Mouse (Mus musculus) brain, embryonic 14.5 days (tissue): ENCODE data around the gene Pgm5.

Experiments used
- CTCF ChIP-seq: fragments of 200-500 bp; IDR thresholded peaks from 2 replicates; pipeline ENCODE4 v1.5.1; 2012; ENCODE audit warnings: inconsistent platforms, mild to moderate bottlenecking, moderate library complexity, borderline replicate concordance; ENCODE audit not compliant: insufficient read depth, insufficient read length; ENCODE audit errors: extremely low read depth
- POLR2A ChIP-seq: fragments of 200-500 bp; IDR thresholded peaks from 2 replicates; pipeline ENCODE4 v1.6.1; 2012; ENCODE audit warnings: mild to moderate bottlenecking, inconsistent platforms, borderline replicate concordance; ENCODE audit not compliant: poor library complexity, insufficient read depth, insufficient read length, severe bottlenecking; ENCODE audit errors: extremely low read depth

DNA sequence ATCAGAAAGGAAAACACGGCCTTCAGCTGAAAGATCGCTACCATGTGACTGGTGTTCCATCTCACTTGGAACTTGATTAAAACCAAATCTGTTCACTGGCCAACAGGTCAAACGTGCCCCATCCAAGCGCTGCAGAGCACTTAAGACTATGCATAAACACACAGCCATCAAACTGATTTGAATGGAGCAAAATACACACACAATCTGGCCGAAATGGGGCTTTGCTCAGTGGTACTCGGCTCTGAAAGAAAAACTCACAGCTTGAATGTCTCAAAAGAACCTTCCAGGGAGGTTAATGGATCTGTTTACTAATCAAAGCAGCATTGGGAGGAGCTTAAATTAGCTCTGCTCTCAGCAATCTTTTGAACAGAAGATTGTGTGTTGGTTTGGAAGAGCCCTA lies 81.7 kb downstream of the Pgm5 start:
- TF ChIP-seq POLR2A (no peak), CTCF (no peak)
